Mouse (Mus musculus) lung, embryonic 14.5 days (tissue): ENCODE measurements around the gene Gm20388. TPM values are rescaled to one million over a fixed set of nuclear protein-coding genes. Genes with fewer than 3 reads are reported as not detected.

Experiments
- ATAC-seq: fragments of 200-750 bp; cut with Nextera tagmentation; 2 replicates; pipeline ENCODE4 v1.8.0; 2017; ENCODE audit warnings: mild to moderate bottlenecking, moderate TSS enrichment, moderate library complexity; ENCODE audit not compliant: insufficient read depth
- DNase-seq: peaks from one replicate; pipeline ENCODE4 v3.0.0-alpha.2; 2015
- H3K27ac ChIP-seq: fragments of 300-500 bp; sonication (generic); 2 replicates; pipeline ENCODE4 v1.5.1; 2014; ENCODE audit warnings: low read depth, mild to moderate bottlenecking, moderate library complexity
- H3K27me3 ChIP-seq: fragments of 300-500 bp; sonication (generic); 2 replicates; pipeline ENCODE4 v1.6.1; 2014; ENCODE audit warnings: low read length, control low read depth; ENCODE audit not compliant: insufficient read depth
- H3K36me3 ChIP-seq: fragments of 300-500 bp; sonication (generic); 2 replicates; pipeline ENCODE4 v1.6.1; 2014; ENCODE audit warnings: control low read depth; ENCODE audit not compliant: insufficient read depth
- H3K4me1 ChIP-seq: fragments of 300-500 bp; sonication (generic); 2 replicates; pipeline ENCODE4 v1.6.1; 2014; ENCODE audit warnings: antibody characterized with exemption, control low read depth; ENCODE audit not compliant: insufficient read depth
- H3K4me2 ChIP-seq: fragments of 300-500 bp; sonication (generic); 2 replicates; pipeline ENCODE4 v1.6.1; 2014; ENCODE audit warnings: mild to moderate bottlenecking
- H3K4me3 ChIP-seq: fragments of 300-500 bp; sonication (generic); 2 replicates; pipeline ENCODE4 v1.5.1; 2014; ENCODE audit warnings: low read depth, low read length
- H3K9ac ChIP-seq: fragments of 300-500 bp; sonication (generic); 2 replicates; pipeline ENCODE4 v1.6.1; 2014
- H3K9me3 ChIP-seq: fragments of 300-500 bp; sonication (generic); 2 replicates; pipeline ENCODE4 v1.6.1; 2016; ENCODE audit warnings: low read depth, low read length, control low read depth
- CTCF ChIP-seq: IDR thresholded peaks from 2 replicates; pipeline ENCODE4 v1.5.1; 2016; ENCODE audit warnings: antibody characterized with exemption, low read depth
- WGBS: fragments of 180-500 bp; shearing (Covaris S2); extraction: QIAGEN DNeasy Blood & Tissue Kit; methylation state at CpG from one replicate; pipeline ENCODE4 v1.1.7; 2014; 5-methylcytosine and 5-hydroxymethylcytosine counted together
- polyA plus RNA-seq: library from polyadenylated mRNA; unstranded; fragments of >200 nt; fragmentation: Nextera tagmentation; extraction: Ambion mirVana; gene quantifications from 2 replicates; pipeline ENCODE4 v1.2.1, GENCODE M21; 2014

Gm20388 gene
- polyA plus RNA-seq, 1 experiment from 2014 or later = not detected

GRCm38 (mm10) chr8:121399173-121399572, 1488.5 kb downstream of the Gm20388 start:
- WGBS = 42% methylated on average over 3 of the region's 3 CpGs
- 0 out of 2 replicates have a peak, but pooled peaks have one; percentile 25 for TF ChIP-seq CTCF
- Histone ChIP-seq H3K4me2 (no peak overlapping the region), H3K36me3 (no peaks in the 10 kb centered on the region), H3K4me1 (peaks cover 6% of the 10 kb centered on the region; the same call in 1 of the 2 replicates), H3K27me3 (peaks cover 27% of the 10 kb centered on the region), H3K27ac (no peak overlapping the region), H3K9me3 (no peaks in the 10 kb centered on the region), H3K4me3 (no peak overlapping the region), H3K9ac (no peak overlapping the region)
- ATAC-seq (no peak), DNase-seq (no peak)

DNA sequence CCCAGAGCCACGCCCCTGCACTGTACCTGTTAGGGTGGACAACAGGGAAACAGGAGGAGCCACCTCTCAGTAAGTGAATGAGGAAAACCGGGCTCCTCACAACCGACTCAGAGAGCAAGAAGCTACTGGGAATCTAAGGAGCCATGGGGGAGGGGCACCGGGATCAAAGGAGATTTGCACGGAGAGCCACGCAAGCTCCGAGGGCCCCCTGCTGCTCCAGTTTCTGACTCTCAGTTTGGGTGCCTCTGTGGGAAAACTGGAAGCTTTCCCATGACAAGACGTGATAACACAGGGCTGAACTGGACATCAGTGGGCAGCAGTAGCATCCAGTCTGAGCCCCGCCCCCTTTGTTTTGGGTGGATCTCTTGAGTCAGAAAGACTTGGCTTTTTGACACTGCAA, 1489.9 kb downstream of the Gm20388 start:
- ATAC-seq (no peak), DNase-seq (peak; percentile 41)
- H3K36me3 ChIP-seq = no peaks in the 10 kb centered on the region
- H3K9ac ChIP-seq = no peak overlapping the region
- no peak overlapping the region for H3K4me3 ChIP-seq
- H3K4me2 ChIP-seq = no peak overlapping the region
- no peak overlapping the region for H3K27ac ChIP-seq
- TF ChIP-seq CTCF = no peak
- no peaks in the 10 kb centered on the region for H3K9me3 ChIP-seq
- WGBS = 27% methylated on average over 9 of the region's 9 CpGs
- peaks cover 1% of the 10 kb centered on the region; the same call in 1 of the 2 replicates for H3K4me1 ChIP-seq
- H3K27me3 ChIP-seq = peaks cover 17% of the 10 kb centered on the region

- WGBS = 84% methylated on average over 6 of the region's 6 CpGs
- Histone ChIP-seq H3K27ac (no peak overlapping the region), H3K27me3 (no peaks in the 10 kb centered on the region), H3K36me3 (no peaks in the 10 kb centered on the region), H3K9me3 (no peaks in the 10 kb centered on the region), H3K9ac (no peak overlapping the region), H3K4me1 (no peaks in the 10 kb centered on the region), H3K4me2 (no peak overlapping the region), H3K4me3 (no peak overlapping the region)
- TF ChIP-seq CTCF = no peak
- ATAC-seq (no peak), DNase-seq (no peak)
Measured at GRCm38 (mm10) chr8:121403821-121404220, 1493.2 kb downstream of the Gm20388 start.

- TF ChIP-seq CTCF = no peak
- ATAC-seq (no peak), DNase-seq (no peak)
- H3K4me1 ChIP-seq = 0 out of 2 replicates have a peak, but pooled peaks cover 4% of the 10 kb centered on the region
- no peak overlapping the region for H3K9ac ChIP-seq
- 38% methylated on average over 6 of the region's 6 CpGs for WGBS
- no peaks in the 10 kb centered on the region for H3K27me3 ChIP-seq
- H3K36me3 ChIP-seq = no peaks in the 10 kb centered on the region
- no peak overlapping the region for H3K4me3 ChIP-seq
- no peak overlapping the region for H3K4me2 ChIP-seq
- no peaks in the 10 kb centered on the region for H3K9me3 ChIP-seq
- no peak overlapping the region for H3K27ac ChIP-seq
Measured at GRCm38 (mm10) chr8:121418081-121418480, 1507.4 kb downstream of the Gm20388 start.

GRCm38 (mm10) chr8:121419551-121419950, 1508.9 kb downstream of the Gm20388 start:
- Histone ChIP-seq H3K9ac (no peak overlapping the region), H3K4me1 (0 out of 2 replicates have a peak, but pooled peaks cover 4% of the 10 kb centered on the region), H3K4me3 (no peak overlapping the region), H3K4me2 (no peak overlapping the region), H3K27me3 (no peaks in the 10 kb centered on the region), H3K9me3 (no peaks in the 10 kb centered on the region), H3K27ac (no peak overlapping the region), H3K36me3 (no peaks in the 10 kb centered on the region)
- no peak for DNase-seq
- ATAC-seq = no peak
- TF ChIP-seq CTCF = no peak
- WGBS = 100% methylated on average over 2 of the region's 2 CpGs

GRCm38 (mm10) chr8:121421009-121421408, 1510.4 kb downstream of the Gm20388 start:
- 0 out of 2 replicates have a peak, but pooled peaks cover 4% of the 10 kb centered on the region for H3K4me1 ChIP-seq
- no peaks in the 10 kb centered on the region for H3K9me3 ChIP-seq
- H3K4me2 ChIP-seq = no peak overlapping the region
- TF ChIP-seq CTCF = no peak
- DNase-seq = peak; percentile 79
- no peaks in the 10 kb centered on the region for H3K27me3 ChIP-seq
- peak; percentile 79; the same call in 1 of the 2 replicates for ATAC-seq
- no peak overlapping the region for H3K4me3 ChIP-seq
- no peaks in the 10 kb centered on the region for H3K36me3 ChIP-seq
- H3K9ac ChIP-seq = no peak overlapping the region
- WGBS = 33% methylated on average over 5 of the region's 5 CpGs
- H3K27ac ChIP-seq = peak overlapping the region; percentile 66; the same call in 1 of the 2 replicates

DNA sequence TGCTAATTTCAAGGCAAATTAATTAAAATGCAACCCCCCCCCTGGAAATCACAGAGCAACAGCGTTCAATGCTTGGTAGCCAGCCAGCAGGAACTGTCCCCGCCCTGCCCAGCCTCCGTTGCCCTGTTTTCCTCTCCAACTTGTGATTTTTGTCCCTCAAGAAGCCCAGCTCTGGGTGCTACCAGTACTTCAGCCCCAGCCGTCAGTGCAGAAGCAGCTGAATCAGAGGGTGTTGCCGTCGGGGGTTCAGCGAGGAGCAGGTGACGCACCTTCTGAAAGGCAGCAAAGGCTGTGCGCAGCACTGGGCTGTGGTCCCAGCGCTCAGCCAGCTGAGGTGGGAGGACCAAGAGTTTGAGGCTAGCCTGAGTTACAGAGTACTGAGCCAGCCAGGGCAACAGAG, 1513.4 kb downstream of the Gm20388 start:
- no peak overlapping the region for H3K4me3 ChIP-seq
- H3K36me3 ChIP-seq = no peaks in the 10 kb centered on the region
- H3K4me2 ChIP-seq = no peak overlapping the region
- no peaks in the 10 kb centered on the region for H3K27me3 ChIP-seq
- no peaks in the 10 kb centered on the region for H3K4me1 ChIP-seq
- WGBS = 87% methylated on average over 10 of the region's 10 CpGs
- H3K9ac ChIP-seq = no peak overlapping the region
- TF ChIP-seq CTCF = no peak
- ATAC-seq (no peak), DNase-seq (no peak)
- H3K27ac ChIP-seq = no peak overlapping the region
- H3K9me3 ChIP-seq = no peaks in the 10 kb centered on the region
